Mouse (Mus musculus) naive thymus-derived CD4-positive, alpha-beta T cell, adult 5 months (primary cell): ENCODE measurements around the gene Trpc6. TPM values are rescaled to one million over a fixed set of nuclear protein-coding genes. Genes with fewer than 3 reads are reported as not detected.

Experiments
- polyA plus RNA-seq: library from polyadenylated mRNA; unstranded; fragments of 100-300 nt; shearing (Covaris generic); gene quantifications from one replicate; pipeline ENCODE4 v1.2.1, GENCODE M21; 2017

Gene Trpc6
- not detected for polyA plus RNA-seq

GRCm38 (mm10) chr9:8544041-8544794, at the start of gene Trpc6:
Gene Trpc6 (plus strand): TSS chr9:8544142.

